Mouse (Mus musculus) embryo, embryonic 10.5 days (tissue): ENCODE results near the gene Hdac4.

ENCODE experiments used
- DNase-seq: peaks from one replicate; pipeline ENCODE4 v3.0.0-alpha.2; 2015; ENCODE audit warnings: low spot score

Hdac4 gene

DNA sequence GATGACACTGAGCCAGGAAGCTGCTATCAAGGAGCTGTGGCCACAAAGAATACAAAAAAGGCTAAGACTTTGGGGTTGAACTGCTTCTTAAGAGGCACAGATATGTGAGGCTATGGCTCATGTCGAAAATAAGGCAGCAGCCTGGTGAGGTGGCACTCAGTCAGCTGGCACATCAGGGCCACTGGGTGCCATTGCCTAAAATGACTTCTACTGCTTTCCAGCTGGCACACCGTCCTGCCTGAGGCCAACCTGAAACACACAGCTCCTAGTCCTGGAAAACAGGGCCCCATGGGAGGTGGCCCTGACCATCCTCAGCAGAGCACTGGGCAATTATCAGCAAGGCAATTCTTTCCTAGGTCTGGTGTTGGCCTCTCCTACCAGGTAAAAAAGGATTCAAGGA, 167.3 kb downstream of the Hdac4 start:
- DNase-seq, result no peak

DNA sequence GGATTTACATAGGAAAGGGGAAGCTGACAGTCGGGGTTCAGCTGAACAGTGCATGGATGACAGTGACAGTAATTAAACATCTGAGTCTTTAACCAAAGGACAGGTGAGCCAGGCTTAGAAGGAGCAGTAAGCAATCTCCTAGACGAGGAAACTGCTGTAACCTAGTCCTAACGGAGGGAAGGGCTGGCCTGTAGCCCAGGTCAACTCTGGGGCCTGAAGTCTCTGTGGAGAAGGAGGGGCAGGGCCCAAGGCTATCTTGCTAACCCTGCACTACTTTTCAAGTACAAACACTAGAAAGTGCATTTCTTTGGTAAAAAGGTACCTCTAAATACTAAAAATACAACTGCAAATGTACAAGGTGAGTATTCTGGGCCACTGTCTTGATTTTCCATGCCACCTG, 169.1 kb downstream of the Hdac4 start:
- no peak for DNase-seq

DNA sequence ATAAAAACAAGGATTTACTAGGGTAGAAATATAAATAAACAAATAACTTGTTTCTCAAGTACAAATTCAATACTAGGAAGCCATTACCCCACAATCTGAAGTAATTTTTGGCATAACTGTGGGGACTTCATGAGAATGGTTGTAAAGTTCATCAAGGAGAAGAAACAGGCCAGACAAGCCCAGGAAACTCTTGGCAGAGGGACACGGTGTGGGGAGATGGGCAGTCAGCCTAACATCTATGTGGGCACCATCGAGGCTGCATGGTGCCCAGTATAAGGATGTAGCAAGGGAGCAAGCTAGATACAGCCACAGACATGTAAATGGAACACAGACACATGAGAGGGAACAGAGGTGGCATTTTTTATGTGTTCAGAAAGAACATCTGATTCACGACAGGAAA, 171.6 kb downstream of the Hdac4 start:
- no peak for DNase-seq

DNA sequence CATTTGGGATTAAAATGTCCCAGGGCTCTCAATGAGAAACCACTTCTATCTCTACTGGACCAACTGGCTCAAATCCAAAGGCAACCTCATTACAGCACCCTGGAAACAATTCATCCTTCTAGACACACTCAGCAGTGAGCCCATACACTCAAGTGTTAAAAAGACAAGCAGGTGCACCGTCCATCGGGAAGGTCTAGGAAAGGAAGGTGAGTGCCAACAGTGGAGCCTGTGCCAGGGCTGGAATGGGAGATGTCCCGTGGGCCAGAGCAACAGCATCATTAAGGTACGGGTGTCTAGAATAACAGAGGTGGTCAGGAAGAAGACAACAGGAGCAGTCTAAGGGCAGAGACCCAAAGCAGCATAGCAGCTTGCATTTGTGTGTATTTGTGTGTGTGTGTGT, 173.5 kb downstream of the Hdac4 start:
- no peak for DNase-seq

DNA sequence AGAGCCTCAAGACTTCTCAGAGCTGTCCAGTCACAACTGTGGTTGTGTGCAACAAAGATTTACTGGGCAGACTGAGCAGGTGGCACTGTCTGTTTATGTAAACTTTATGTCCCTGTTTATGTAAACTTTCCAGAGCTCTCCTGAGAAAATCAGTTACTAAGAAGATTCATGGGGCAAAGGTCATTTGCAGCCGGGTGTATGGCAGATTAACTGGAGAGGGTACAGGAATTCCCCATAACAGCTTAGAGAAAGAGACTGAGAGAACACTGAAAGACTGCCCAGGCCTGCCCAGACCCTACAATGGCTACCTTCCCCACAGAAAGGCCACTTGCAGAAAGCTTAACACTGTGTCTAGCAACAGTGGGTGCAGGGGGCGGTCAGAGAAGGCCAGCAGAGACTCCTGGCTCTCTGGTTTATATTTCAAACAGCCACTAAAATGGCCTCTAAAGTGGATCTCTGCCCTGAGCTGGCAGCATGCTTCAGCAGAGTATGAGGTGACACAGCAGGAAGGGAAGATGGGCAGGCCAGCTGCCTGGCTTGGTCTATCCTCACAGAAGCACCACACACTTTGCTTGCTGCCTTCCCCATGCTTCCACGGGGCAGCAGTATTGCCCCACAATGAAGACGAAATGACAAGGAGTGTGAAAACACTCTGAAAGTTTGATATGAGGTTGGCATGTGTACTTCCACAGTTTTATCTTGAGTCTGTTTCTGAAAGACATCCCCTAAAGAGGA, 179.4 kb downstream of the Hdac4 start:
- no peak for DNase-seq

DNA sequence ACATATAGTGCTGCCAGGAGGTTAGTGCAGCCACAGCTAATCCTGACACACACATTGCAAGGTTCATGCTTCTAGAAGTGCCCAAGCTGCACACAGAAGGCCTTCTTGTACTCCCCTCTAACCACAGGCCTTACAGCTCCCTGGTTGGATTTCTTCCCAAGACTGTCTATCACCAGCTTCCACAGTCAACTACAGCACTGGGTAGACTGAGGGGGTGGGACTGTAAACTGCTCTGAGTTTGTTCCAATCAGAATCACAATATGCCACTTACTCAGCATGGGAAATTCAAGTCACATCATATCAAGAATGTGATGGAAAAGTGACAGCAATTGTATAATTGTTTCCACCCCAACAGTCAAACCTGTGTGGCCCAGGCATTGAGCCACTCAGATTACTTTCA, 180.2 kb downstream of the Hdac4 start:
- DNase-seq, result no peak

DNA sequence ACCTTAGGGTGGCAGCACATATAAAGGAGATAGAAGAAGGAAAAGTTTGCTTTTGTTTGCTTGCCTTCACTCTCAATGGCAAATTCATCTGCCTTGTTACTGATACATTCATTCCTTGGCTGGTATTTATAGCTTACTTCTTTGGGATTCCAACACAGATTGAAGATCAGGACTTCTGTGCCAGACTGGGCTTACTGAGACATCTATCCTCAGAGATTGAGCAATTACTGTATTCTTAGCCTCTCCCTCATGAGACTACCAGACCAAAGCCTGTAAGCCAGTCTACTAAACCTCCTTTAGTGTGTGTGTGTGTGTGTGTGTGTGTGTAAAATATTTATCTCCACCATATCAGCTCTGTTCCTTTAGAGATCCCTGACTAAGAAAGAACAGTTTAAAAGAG, 181.0 kb downstream of the Hdac4 start:
- DNase-seq, result no peak

DNA sequence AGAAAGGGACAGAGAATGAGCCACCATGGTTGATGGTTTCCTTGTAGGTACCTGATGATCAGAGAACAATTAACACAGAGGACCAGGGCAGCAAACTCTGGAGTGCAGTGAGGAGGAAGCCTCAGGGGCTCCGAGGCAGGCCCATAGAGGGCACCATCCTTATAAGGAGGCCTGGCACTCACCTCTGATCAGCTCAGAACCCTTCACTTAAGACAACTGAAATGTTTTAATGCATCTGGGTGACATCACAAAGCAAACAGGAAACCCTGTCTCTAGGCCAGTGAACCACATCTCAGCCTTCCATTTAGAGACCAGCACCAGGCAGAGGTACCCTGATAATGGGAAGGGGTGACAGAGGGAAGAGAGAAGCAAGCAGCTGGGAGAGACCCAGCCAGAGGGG, 188.8 kb downstream of the Hdac4 start:
- no peak for DNase-seq

DNA sequence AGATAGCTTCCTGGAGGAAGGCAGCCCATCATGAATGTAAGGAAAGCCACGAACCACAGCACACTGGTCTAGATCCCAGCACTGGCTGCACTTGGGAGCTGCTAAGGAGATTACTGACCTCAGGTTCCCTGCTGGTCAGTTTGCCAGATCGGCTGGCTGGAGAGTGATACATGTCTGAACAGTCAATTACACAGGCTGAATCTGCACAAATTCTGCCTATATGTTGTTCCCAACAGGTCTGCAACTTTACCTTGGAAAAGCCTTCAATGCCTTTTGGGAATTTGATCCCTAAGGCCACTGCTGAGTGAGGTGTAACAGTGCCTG, 189.9 kb downstream of the Hdac4 start:
- DNase-seq, result no peak

DNA sequence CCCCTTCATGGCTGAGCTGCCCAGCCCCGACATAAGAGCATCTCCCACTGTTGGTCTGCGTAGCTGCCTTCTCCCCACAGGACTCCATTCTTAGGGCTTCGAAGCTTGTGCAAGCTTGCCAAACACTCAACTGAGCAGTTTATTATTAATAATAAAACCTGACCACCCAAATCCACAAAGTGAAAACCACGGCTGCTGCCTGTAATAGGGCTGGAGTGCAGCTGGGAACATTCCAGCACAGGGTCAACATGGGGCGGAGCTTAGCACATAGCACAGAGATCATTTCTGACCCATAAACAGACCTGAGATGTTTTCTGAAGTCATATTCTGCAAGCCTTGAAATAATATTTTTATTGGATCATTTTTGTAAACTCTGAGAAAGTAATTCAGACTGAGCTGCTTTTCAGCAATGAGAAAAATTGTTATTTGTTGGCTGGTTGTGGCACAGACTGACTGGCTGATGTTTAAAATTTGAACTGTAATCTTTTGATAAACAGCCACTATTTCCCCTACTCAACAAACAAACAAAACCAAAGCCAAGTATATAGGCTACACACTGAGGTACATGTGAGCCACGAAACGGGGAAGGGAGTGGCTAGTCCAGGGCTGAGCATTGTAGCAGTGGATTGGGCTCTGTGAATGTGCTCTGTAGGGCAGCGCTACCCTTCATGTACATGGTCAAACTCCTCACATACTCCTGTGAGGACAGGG, 190.4 kb downstream of the Hdac4 start:
- DNase-seq, result no peak

DNA sequence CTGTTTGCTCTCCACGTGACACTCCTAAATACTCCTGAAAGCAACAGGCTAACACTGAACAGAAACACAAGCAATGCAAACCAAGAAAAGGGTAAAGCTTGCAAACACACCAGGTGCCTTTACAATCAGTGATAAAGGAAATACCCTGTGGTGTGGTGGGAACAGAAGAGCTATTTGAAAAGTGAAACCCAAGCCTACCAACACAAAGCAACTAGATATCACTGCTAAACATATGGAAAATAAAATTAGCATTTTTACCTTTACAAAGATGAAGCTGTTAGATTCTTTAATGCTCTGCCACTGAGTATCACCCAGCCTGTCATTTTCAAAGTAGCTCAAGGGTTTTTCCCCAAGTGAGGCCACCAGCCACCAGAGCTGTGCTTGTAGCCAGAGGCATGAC, 191.4 kb downstream of the Hdac4 start:
- DNase-seq, result no peak

DNA sequence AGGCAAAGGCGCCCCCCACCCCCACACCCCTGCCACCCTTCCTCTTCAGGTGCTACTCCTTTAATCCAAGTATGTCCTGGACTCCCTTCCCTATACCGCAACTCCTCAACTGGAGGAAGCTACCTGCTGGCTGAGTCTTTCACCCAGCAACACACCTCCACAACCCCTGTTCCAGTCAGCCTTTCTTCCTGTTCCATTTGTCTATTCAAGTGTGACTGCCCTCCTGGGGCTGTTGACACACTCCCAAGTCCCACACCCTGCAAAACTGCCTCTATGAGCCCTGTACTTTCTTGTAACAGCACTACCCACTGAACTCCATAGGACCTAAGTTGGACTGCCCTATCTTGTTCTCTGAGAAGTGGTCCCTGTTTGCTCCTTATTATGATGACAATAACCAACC, 195.3 kb downstream of the Hdac4 start:
- no peak for DNase-seq

DNA sequence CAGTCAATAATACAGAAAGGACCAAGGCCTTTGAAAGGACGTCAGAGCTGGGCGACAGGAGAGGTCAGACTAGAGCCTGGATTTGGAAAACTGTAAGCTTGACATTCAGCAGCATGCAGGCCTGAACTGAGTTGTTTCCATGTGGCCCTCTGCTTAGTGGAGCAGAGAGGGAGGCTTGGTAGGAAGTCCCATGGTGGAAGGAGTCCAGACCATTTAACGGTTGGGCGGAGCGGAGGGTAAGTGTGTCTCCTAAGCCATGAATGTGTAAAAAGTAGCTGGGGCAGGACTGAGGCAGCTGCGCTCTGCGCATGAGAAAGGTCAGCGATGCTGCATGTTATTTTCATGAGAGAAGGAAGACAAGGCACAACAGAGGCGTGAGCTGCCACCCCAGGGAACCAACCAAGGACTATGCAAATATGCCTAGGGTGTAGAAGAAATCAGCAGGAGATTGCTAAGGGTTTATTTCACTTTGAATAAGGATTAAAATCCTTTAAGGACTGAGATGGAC, 201.8 kb downstream of the Hdac4 start:
- no peak for DNase-seq

DNA sequence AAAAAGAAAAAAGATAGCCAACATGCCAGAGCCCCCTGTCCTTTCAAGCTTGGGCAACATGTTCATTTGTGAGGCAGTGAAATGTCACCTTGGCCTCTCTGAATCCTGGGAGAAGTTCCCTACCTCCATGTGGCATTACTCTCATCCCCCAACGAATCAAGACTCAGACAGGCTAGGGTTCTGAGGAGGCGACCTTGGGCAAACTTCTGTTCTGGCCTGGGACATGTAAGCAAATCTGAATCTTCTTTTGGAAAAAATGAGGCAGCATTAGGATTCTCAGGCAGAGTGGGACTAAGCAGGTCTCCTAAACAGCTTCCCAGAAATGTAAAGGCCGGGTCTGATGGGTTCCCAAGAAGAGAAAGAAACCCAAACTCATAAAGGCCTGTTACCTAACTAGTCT, 202.8 kb downstream of the Hdac4 start:
- no peak for DNase-seq

DNA sequence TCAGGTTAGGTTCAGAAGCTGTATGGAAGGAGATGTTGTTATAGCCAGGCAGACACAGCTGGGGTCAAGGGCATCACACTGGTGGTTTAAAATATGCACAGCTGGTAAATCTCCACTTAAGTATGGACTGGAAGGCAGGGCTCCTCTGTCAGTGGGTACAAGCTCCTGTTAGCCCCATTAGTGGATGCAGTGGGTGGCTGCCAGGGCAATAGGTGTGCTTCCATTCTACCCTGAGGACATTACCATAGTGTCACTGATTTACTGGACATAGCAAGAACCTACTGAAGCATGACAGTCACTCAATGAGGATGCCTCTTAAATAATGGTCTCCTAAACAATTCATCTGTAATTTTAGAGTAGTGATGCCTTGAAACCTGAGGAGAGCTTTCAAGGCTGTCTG, 203.9 kb downstream of the Hdac4 start:
- no peak for DNase-seq

DNA sequence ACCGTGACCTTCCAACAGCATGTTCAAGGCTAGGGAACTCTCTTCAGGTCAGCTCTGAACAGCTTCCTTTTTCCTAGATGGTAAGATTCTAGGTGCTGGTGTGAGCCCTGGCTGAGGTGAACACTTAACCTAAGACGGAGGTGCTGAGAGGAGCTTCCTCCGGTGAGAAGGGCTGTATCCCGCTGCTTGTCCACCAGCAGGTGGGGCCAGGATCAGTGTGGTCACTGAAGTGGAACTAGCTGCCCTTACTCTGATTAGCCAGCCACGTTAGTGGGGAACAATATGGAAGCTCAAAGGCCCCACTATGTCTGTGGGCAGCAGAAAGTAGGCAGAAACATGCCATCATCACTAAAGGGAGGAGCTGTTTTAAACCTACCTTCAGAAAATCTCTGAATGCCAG, 204.6 kb downstream of the Hdac4 start:
- no peak for DNase-seq

DNA sequence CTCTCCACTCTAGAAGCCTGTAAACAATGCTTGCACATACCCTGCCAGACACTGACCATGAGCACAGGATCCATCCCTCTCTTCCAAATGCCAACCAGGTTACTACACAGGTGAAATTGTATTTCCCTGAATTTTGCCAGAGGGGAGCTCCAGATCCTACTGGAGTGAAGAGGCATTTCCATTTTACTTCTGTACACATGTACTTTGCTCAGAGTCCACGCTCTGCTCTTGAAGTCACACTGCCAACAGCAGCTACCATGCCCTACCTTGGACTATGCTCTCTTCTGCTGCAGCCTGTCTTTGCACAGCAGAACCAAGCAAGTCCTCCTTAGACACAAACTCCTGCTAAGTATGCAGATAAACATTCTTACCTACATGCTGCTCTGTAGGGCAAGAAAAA, 206.6 kb downstream of the Hdac4 start:
- no peak for DNase-seq

DNA sequence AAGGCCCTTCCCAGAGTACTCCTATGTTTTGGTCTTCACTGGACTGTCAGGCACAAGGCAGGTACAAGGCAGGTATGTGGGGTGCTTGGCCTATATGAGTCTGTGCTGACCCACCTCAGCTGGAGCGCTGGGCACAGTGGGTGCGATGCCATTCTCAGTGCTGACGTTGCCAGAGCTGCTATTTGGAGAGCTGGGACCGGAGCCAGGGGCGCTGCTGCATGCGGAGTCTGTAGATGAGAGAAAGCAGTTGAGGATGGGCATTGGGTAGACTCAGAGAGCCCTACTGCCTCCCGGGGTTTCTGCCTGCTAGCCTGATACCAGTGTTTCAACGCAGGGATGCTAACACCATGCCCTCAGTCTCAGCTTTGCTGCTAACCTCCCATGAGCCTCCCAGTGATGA, 208.1 kb downstream of the Hdac4 start:
- no peak for DNase-seq

DNA sequence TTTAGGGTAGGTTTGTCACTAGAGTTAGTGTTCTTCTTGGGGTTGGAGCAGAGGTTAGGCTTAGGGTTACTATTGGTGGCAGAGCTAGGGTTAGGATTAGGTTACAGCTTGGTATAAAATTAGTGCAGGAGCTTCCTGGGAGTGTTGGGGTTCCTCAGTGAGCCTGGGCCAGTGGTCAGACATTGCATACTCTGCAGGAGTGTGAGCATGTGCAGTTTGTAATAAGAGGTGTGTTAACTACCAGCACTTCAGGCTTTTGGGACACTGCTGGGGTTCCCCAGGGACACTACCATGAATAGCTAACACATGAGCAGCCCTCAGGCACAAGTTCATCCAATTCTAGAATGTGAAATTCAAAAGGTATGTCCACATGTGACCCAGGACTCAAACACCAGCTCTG, 209.7 kb downstream of the Hdac4 start:
- no peak for DNase-seq

DNA sequence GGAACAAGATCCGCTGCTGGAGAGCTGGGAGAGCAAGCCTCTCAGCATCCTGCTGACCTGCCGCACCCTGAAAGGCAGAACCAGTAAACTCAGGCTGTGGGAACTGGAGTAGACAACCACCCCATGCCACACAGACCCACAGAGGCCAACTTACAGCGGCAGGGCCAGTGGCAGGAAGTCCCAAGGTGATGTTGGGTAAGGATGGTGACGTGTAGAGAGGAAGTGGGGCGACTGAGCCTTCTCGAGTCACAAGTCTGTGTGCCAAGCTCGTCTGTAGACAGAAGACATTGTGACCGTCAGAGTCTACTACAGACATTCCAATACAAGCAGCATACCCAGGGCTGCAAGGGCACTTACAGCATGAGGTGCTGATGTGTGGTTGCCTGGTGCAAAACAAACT, 211.0 kb downstream of the Hdac4 start:
- no peak for DNase-seq

DNA sequence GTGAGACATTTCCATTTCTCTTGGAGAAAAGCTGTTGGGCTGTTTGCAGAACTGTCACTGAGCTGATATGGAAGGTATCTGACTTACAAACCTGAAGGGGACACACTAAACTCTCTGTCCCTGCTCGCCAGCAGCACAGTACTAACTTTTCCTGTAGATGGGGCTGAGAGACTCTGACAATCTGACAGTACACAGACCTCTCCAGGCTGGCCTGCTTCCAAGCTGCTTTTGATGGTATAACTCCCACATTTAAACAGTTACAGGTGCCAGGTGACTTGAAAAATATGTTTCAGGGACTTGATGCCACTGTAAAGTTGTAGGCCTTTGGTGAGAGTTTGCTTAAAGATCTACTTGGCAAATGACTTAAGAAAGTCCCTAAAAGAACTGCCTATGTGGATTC, 214.1 kb downstream of the Hdac4 start:
- no peak for DNase-seq

DNA sequence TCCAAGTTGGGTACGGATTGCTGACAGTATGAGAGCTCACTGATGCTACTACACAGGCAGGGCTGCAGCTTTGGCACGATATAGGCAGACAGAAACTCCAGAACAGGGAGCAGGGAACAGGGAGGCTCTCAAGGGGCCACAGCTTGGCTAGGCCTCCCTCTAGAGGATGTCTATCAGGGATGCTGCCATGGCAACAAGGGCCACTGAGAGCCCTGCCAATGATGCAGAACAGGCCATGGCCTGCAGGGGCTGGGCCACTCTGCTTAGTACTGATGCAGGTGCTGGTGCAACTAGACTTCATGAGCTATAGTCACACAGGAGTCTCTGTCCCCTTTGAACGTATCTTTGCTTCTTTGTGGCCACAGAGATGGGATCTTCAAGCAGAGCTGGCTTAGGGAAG, 217.1 kb downstream of the Hdac4 start:
- peak; percentile 31 for DNase-seq

DNA sequence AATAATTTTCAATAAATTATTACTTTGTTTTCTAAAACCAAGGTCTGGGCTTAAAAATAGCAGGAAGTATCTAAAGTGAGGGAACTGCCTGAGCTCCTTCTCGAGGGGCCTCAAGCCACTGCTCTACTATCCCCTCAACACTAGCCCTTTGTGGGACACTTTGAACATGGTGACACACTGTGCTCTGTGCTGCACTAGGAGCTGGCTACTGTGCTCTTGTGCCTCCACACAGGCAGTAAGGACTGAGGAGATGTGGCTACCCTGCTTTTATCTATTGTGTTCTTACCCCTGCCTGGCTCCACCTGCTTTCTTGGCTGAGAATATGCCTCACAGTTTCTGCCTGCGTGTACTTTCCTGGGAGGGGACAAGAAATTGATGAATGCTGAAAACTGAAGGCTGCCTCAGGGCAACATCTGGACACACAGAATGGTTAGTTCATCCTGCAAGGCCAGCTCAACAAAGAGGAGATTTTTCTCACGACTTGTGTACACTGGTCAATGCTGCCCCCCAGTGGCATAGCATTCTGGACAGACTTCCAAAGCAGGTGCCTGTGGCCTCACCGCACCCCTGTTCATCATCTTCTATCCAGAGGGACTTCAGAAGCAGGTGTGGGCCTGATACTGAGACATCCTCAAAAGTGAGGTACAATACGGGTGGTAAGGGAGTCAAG, 226.7 kb downstream of the Hdac4 start:
- peak; percentile 80 for DNase-seq
